Mouse (Mus musculus): Measurements from ENCODE around the gene Btbd35f17. TPM values are rescaled to one million over a fixed set of nuclear protein-coding genes. Genes with fewer than 3 reads are reported as not detected.
"Not testable (repeated sequence)": the region's sequence is repeated elsewhere in the genome, so short reads cannot be mapped to it uniquely, and the experiment has no call there.

Btbd35f17 gene
- not detected for total RNA-seq (2022)

GRCm38 (mm10) chrX:4370336-4370735, at the start of gene Btbd35f17:
Gene Btbd35f17 (plus strand): TSS chrX:4370636.
- DNase-seq (ENCODE audit: low spot score in 2 of 2) = not testable (repeated sequence)

Other genes starting within 250 kb of the Btbd35f17 start
- gene Btbd35f28, start 174.1 kb upstream of the Btbd35f17 start, total RNA-seq (2022) = not detected
- not detected for gene Btbd35f20, start 79.4 kb upstream of the Btbd35f17 start, total RNA-seq (2022)